Mouse (Mus musculus) kidney, embryonic 14.5 days (tissue): ENCODE results near the gene Abtb1. TPM values are rescaled to one million over a fixed set of nuclear protein-coding genes. Genes with fewer than 3 reads are reported as not detected.

ENCODE experiments used
- ATAC-seq: fragments of 200-750 bp; cut with Nextera tagmentation; 2 replicates; pipeline ENCODE4 v1.8.0; 2017; ENCODE audit warnings: moderate number of reproducible peaks, mild to moderate bottlenecking, moderate TSS enrichment, moderate library complexity; ENCODE audit not compliant: low FRiP score, low TSS enrichment
- H3K27ac ChIP-seq: fragments of 300-500 bp; sonication (generic); 2 replicates; pipeline ENCODE4 v1.5.1; 2014; ENCODE audit warnings: low read depth, mild to moderate bottlenecking, low read length, moderate library complexity, mixed read lengths
- H3K27me3 ChIP-seq: fragments of 300-500 bp; sonication (generic); 2 replicates; pipeline ENCODE4 v1.6.1; 2014; ENCODE audit warnings: mild to moderate bottlenecking, low read length; ENCODE audit not compliant: control insufficient read depth, insufficient read depth
- H3K36me3 ChIP-seq: fragments of 300-500 bp; sonication (generic); 2 replicates; pipeline ENCODE4 v1.6.1; 2014; ENCODE audit warnings: low read length, mixed read lengths; ENCODE audit not compliant: control insufficient read depth, insufficient read depth
- H3K4me1 ChIP-seq: fragments of 300-500 bp; sonication (generic); 2 replicates; pipeline ENCODE4 v1.6.1; 2014; ENCODE audit warnings: low read length, mixed read lengths; ENCODE audit not compliant: control insufficient read depth, insufficient read depth
- H3K4me2 ChIP-seq: fragments of 300-500 bp; sonication (generic); replicated peaks from 2 replicates; pipeline ENCODE4 v1.6.1; 2014; ENCODE audit warnings: low read depth, mild to moderate bottlenecking, low read length
- H3K4me3 ChIP-seq: fragments of 300-500 bp; sonication (generic); 2 replicates; pipeline ENCODE4 v1.5.1; 2014; ENCODE audit warnings: mild to moderate bottlenecking, low read length
- H3K9ac ChIP-seq: fragments of 300-500 bp; sonication (generic); 2 replicates; pipeline ENCODE4 v1.6.1; 2014; ENCODE audit warnings: low read depth, mild to moderate bottlenecking, low read length, moderate library complexity
- H3K9me3 ChIP-seq: fragments of 300-500 bp; sonication (generic); 2 replicates; pipeline ENCODE4 v1.6.1; 2016; ENCODE audit warnings: low read length; ENCODE audit not compliant: control insufficient read depth
- WGBS: fragments of 180-500 bp; shearing (Covaris S2); extraction: QIAGEN DNeasy Blood & Tissue Kit; methylation state at CpG from one replicate; pipeline ENCODE4 v1.1.7; 2014; 5-methylcytosine and 5-hydroxymethylcytosine counted together
- polyA plus RNA-seq: library from polyadenylated mRNA; unstranded; fragments of >200 nt; fragmentation: Nextera tagmentation; extraction: Ambion mirVana; gene quantifications from 2 replicates; pipeline ENCODE4 v1.2.1, GENCODE M21; 2014

Gene Abtb1
- polyA plus RNA-seq, 1 experiment from 2014 or later = 27.1 TPM

- Histone ChIP-seq H3K36me3 (peaks cover 3% of the 10 kb centered on the region; the same call in 1 of the 2 replicates), H3K9ac (no peak overlapping the region), H3K27ac (no peak overlapping the region), H3K9me3 (no peaks in the 10 kb centered on the region), H3K27me3 (no peaks in the 10 kb centered on the region), H3K4me2 (no peak overlapping the region), H3K4me1 (peaks cover 13% of the 10 kb centered on the region), H3K4me3 (no peak overlapping the region)
- 91% methylated on average over 7 of the region's 7 CpGs for WGBS
- no peak for ATAC-seq
Observed at GRCm38 (mm10) chr6:88844901-88845565, 3.2 kb upstream of the Abtb1 start.

- H3K36me3 ChIP-seq = peaks cover 1% of the 10 kb centered on the region; the same call in 1 of the 2 replicates
Observed at GRCm38 (mm10) chr6:88843781-88844725, 2.3 kb upstream of the Abtb1 start.

GRCm38 (mm10) chr6:88843241-88843640, 1.5 kb upstream of the Abtb1 start:
- ATAC-seq = no peak
- Histone ChIP-seq H3K4me1 (peaks cover 13% of the 10 kb centered on the region), H3K27ac (no peak overlapping the region), H3K27me3 (no peaks in the 10 kb centered on the region), H3K36me3 (peaks cover 8% of the 10 kb centered on the region), H3K9me3 (no peaks in the 10 kb centered on the region), H3K9ac (peak overlapping the region; percentile 78), H3K4me2 (peak overlapping the region; percentile 84), H3K4me3 (peak overlapping the region; percentile 81)
- WGBS = 75% methylated on average over 7 of the region's 7 CpGs

More at GRCm38 (mm10) chr6:88843781-88844725, 2.3 kb upstream of the Abtb1 start:
- no peak overlapping the region for H3K9ac ChIP-seq
- no peaks in the 10 kb centered on the region for H3K9me3 ChIP-seq
- 85% methylated on average over 9 of the region's 9 CpGs for WGBS
- no peak overlapping the region for H3K4me3 ChIP-seq
- peaks cover 13% of the 10 kb centered on the region for H3K4me1 ChIP-seq
- no peaks in the 10 kb centered on the region for H3K27me3 ChIP-seq
- H3K27ac ChIP-seq = no peak overlapping the region
- no peak overlapping the region; the same call in 1 of the 2 replicates for H3K4me2 ChIP-seq
- no peak for ATAC-seq

DNA sequence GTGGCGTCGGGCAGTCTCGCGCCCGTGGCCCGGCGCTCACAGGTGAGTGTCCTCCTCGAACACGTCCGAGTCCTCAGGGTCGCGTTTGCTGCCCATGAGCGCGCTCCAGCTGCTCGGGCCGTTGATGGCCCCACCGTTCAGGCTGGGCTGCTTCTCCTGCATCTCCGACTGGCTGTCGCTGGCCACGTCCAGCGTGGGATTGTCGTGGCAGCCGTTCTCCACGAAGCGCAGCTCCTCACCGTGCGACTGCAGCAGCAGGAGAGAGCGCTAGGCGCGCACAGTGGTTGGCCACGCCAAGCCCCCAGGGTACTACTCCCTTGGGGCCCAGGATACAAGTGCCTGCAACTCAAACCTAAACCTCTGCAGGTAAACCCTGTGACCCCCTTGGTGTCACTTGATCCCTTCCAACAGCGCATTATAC, 957 bp upstream of the Abtb1 start:
- peak overlapping the region; percentile 84 for H3K4me2 ChIP-seq
- no peaks in the 10 kb centered on the region for H3K9me3 ChIP-seq
- ATAC-seq = peak; percentile 1; the same call in 1 of the 2 replicates
- peaks cover 13% of the 10 kb centered on the region for H3K36me3 ChIP-seq
- no peaks in the 10 kb centered on the region for H3K27me3 ChIP-seq
- peak overlapping the region; percentile 71 for H3K27ac ChIP-seq
- peak overlapping the region; percentile 81 for H3K4me3 ChIP-seq
- H3K4me1 ChIP-seq = peaks cover 13% of the 10 kb centered on the region
- 0% methylated on average over 32 of the region's 32 CpGs for WGBS
- peak overlapping the region; percentile 78 for H3K9ac ChIP-seq

DNA sequence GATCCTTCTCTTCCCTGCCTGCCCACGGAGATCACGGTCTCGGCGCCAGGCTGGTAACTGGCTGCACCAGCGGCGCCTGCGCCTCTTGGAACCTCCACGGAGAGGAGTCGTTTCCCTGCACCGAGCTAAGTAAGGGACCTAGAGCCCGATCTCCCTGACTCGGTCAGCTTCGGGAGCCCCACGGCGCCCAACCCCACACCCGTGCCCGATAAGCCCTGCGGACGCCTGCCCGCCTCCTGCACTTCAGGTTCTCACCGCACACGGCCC, 337 bp downstream of the Abtb1 start:
- peak overlapping the region; percentile 78 for H3K9ac ChIP-seq
- under 1% methylated on average over 21 of the region's 22 CpGs for WGBS
- H3K36me3 ChIP-seq = peaks cover 25% of the 10 kb centered on the region
- peak overlapping the region; percentile 81 for H3K4me3 ChIP-seq
- peak overlapping the region; percentile 56; the same call in 1 of the 2 replicates for H3K27ac ChIP-seq
- ATAC-seq = no peak; the same call in 1 of the 2 replicates
- H3K27me3 ChIP-seq = no peaks in the 10 kb centered on the region
- H3K4me2 ChIP-seq = peak overlapping the region; percentile 86
- peaks cover 13% of the 10 kb centered on the region for H3K4me1 ChIP-seq
- no peaks in the 10 kb centered on the region for H3K9me3 ChIP-seq

DNA sequence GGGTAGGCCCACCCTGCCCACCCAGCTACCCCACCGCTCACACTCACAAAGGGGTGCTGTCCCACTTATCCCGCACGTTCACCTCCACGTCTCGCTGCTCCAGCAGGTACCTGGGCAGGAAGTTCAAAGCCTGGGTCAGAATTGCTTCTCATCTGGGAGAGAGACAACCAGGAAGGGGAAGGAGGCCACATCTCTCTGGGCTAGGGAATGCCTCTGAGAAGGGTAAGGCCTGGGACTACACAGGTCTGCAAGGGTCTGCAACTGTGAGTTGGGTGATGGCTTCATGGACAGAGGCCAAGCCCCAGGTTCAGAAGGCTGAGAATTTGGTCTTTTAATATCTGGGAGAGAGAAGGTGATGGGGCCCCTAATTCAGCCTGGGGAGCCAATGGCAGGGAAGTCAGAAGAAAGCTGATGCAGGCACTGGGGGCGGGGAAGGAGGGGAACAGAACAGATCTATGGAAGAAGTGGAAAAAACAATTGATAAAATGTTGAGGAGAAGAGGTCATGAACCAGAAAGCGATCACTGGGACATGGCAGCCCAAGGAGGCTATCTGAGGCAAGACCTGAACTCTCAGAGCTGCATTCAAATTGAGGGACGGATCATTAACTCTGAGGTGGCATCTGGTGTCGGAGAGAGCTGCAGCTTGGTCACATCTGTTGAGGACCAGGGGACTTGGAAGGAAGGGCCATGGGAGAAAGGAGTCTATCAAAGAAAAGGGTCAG, 832 bp downstream of the Abtb1 start:
- H3K27ac ChIP-seq = peak overlapping the region; percentile 56; the same call in 1 of the 2 replicates
- peak overlapping the region; percentile 78 for H3K9ac ChIP-seq
- peak overlapping the region; percentile 86 for H3K4me2 ChIP-seq
- H3K4me1 ChIP-seq = peaks cover 13% of the 10 kb centered on the region
- H3K9me3 ChIP-seq = no peaks in the 10 kb centered on the region
- H3K4me3 ChIP-seq = peak overlapping the region; percentile 81
- H3K27me3 ChIP-seq = no peaks in the 10 kb centered on the region
- peaks cover 29% of the 10 kb centered on the region for H3K36me3 ChIP-seq
- 43% methylated on average over 9 of the region's 9 CpGs for WGBS
- ATAC-seq = no peak

DNA sequence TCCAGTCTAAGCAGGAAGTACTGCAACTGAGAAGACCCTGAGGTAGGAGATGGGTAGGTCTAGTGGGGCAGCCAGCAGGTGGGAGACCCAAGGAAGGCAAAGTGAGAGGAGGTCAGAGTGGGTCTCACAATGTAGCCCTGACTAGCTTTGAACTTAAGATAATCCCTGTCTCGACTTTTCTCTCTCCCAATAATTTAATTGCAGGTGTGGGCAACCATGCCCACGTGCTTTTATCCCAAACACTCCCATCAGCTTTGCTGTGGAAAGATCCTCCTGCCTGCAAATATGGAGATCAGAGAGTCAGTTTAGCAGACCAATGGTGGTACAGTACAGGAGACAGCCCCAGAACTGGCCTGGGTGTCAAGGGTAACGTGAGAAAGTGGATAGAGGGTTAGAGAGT, 1.6 kb downstream of the Abtb1 start:
- H3K4me2 ChIP-seq = no peak overlapping the region; the same call in 1 of the 2 replicates
- no peak overlapping the region for H3K4me3 ChIP-seq
- WGBS = 76% methylated on average over 3 of the region's 3 CpGs

DNA sequence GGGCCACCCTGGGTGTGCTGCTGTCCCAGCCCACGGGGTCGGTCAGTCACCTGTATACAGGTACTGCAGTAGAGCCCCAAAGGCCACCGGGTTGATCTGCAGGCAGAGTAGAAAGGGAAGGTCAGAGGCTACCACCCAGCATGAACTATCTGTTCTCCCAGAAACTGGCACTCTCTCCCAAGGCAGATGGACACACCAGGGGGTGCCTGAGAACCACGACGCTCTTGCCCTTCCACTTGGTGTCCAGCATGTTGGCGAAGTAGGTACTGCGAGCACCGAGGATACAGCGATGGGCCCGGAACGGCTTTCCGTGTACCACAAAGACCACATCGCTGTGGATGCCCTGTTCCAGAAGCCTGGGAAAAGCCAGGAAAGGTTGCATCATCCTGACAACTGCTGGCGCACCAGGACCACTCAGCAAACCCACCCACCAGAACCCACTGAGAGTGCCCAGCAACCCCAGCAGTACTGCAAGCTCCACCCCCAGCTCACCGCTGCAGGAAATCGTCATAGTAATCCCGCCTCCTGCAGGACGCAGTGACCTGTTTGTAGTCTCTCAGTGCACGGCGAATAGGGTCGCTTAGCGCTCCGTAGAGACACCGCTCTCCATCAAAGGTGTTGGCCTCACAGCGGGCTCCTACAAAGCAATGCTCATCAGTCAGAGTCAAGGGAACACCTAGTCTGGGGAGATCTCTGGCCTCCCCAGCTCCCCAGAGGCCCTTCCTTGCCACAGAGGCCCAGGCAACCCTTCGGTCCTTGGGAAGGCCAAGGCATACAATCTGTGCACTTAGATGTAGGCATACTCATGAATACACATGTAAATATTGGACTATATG, 2.4 kb downstream of the Abtb1 start:
- H3K4me2 ChIP-seq = no peak overlapping the region
- H3K36me3 ChIP-seq = peaks cover 35% of the 10 kb centered on the region
- WGBS = 86% methylated on average over 26 of the region's 26 CpGs
- H3K9ac ChIP-seq = no peak overlapping the region
- H3K27me3 ChIP-seq = no peaks in the 10 kb centered on the region
- H3K27ac ChIP-seq = no peak overlapping the region
- H3K9me3 ChIP-seq = no peaks in the 10 kb centered on the region
- no peak overlapping the region for H3K4me3 ChIP-seq
- H3K4me1 ChIP-seq = peaks cover 13% of the 10 kb centered on the region
- ATAC-seq = no peak

More for the DNA sequence above, 1.6 kb downstream of the Abtb1 start:
- H3K9me3 ChIP-seq = no peaks in the 10 kb centered on the region
- peaks cover 13% of the 10 kb centered on the region for H3K4me1 ChIP-seq
- peaks cover 35% of the 10 kb centered on the region for H3K36me3 ChIP-seq
- no peak overlapping the region for H3K9ac ChIP-seq
- no peak overlapping the region for H3K27ac ChIP-seq
- H3K27me3 ChIP-seq = no peaks in the 10 kb centered on the region
- no peak for ATAC-seq
